Mouse (Mus musculus) liver, embryonic 14.5 days (tissue): ENCODE data around the gene Mcpt9.

Experiments used
- CTCF ChIP-seq: IDR thresholded peaks from 2 replicates; pipeline ENCODE4 v1.5.1; 2016; ENCODE audit warnings: antibody characterized with exemption, low read depth, control low read depth
- EP300 ChIP-seq: IDR thresholded peaks from 2 replicates; pipeline ENCODE4 v1.6.1; 2016; ENCODE audit warnings: antibody characterized with exemption, low read depth

DNA sequence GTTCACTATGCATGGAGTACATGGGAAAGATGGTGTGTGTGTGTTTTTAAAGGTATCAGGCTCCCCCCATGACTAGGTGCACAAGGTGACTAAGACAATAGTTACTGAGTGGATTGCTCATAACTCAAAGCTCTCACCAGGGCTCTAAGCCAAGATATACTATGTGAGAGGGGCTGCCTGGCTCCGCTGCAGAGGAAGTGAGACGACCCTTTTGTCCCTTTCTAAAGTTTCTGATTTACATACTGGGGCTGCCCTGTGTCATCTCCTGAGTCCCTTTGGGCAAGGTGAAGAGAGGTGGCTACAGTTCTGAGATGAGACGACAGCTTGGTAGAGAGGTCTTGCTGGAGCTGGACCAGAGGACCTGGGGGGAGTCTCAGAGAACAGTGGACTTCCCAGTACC lies 17.1 kb downstream of the Mcpt9 start:
- TF ChIP-seq CTCF: no peak
- no peak for TF ChIP-seq EP300
